Mouse (Mus musculus) olfactory bulb, adult 2 months (tissue): Measurements from ENCODE around the gene Lats1. TPM values are rescaled to one million over a fixed set of nuclear protein-coding genes. Genes with fewer than 3 reads are reported as not detected.

Source experiments
- H3K27ac ChIP-seq: fragments of 200-500 bp; 2 replicates; pipeline ENCODE4 v1.5.1; 2012; ENCODE audit warnings: low read depth, low read length; ENCODE audit not compliant: insufficient read depth
- H3K4me1 ChIP-seq: fragments of 200-500 bp; 2 replicates; pipeline ENCODE4 v1.6.1; 2012; ENCODE audit warnings: low read length; ENCODE audit not compliant: control insufficient read depth, insufficient read depth
- H3K4me3 ChIP-seq: fragments of 200-500 bp; 2 replicates; pipeline ENCODE4 v1.5.1; 2012; ENCODE audit warnings: mild to moderate bottlenecking, low read depth, low read length, moderate library complexity; ENCODE audit not compliant: insufficient read depth
- CTCF ChIP-seq: fragments of 200-500 bp; IDR thresholded peaks from 2 replicates; pipeline ENCODE4 v1.5.1; 2012; ENCODE audit warnings: low read depth, mild to moderate bottlenecking, low read length, moderate library complexity; ENCODE audit not compliant: insufficient read depth
- POLR2A ChIP-seq: fragments of 200-500 bp; IDR thresholded peaks from 2 replicates; pipeline ENCODE4 v1.6.1; 2012; ENCODE audit warnings: mild to moderate bottlenecking, low read depth, low read length, moderate library complexity; ENCODE audit not compliant: insufficient read depth
- WGBS: fragments of 180-500 bp; shearing (Covaris S2); methylation state at CpG from one replicate; pipeline ENCODE4 v1.1.7; 2018; 5-methylcytosine and 5-hydroxymethylcytosine counted together
- polyA plus RNA-seq: library from polyadenylated mRNA; stranded (reverse); fragments of >200 nt; gene quantifications from 2 replicates; pipeline ENCODE4 v1.2.4, GENCODE M21; 2012; ENCODE audit warnings: low replicate concordance; ENCODE audit not compliant: missing spikeins, insufficient read depth, insufficient read length

Lats1 gene
- 70.0 TPM in 1 of 2 replicates, not detected in the other for polyA plus RNA-seq

- H3K4me3 ChIP-seq, result peak within 1 kb of the TSS; percentile 88
- under 1% methylated on average over 65 of the region's 65 CpGs for WGBS
- H3K4me1 ChIP-seq, result peaks cover 8% of the 10 kb centered on the region
- TF ChIP-seq CTCF, result no peak
- peak; percentile 95 for TF ChIP-seq POLR2A
- peak within 1 kb of the TSS; percentile 96 for H3K27ac ChIP-seq
These were observed at the start of gene Lats1, which contains the start of gene Pcmt1 for GRCm38 (mm10) chr10:7680731-7681301. Gene Lats1, plus strand, starts transcription at chr10:7681214. Gene Pcmt1, minus strand, starts transcription at chr10:7681136.

- WGBS, result 93% methylated on average over 12 of the region's 12 CpGs
- H3K4me3 ChIP-seq, result no peak overlapping the region
- H3K27ac ChIP-seq, result no peak overlapping the region
- no peaks in the 10 kb centered on the region for H3K4me1 ChIP-seq
- no peak for TF ChIP-seq POLR2A
- TF ChIP-seq CTCF, result no peak
These were observed 40.6 kb upstream of the Lats1 start for GRCm38 (mm10) chr10:7640366-7640765.

GRCm38 (mm10) chr10:7645911-7646310, 35.1 kb upstream of the Lats1 start:
- Histone ChIP-seq H3K4me3 (no peak overlapping the region), H3K27ac (no peak overlapping the region), H3K4me1 (no peaks in the 10 kb centered on the region)
- 33% methylated on average over 2 of the region's 2 CpGs for WGBS
- TF ChIP-seq POLR2A (no peak), CTCF (no peak)

GRCm38 (mm10) chr10:7649059-7649458, 32.0 kb upstream of the Lats1 start:
- Histone ChIP-seq H3K4me1 (no peaks in the 10 kb centered on the region), H3K27ac (no peak overlapping the region), H3K4me3 (no peak overlapping the region)
- TF ChIP-seq CTCF, result no peak
- TF ChIP-seq POLR2A, result no peak
- 86% methylated on average over 4 of the region's 4 CpGs for WGBS

- H3K27ac ChIP-seq, result no peak overlapping the region
- TF ChIP-seq POLR2A (no peak), CTCF (no peak)
- no peaks in the 10 kb centered on the region for H3K4me1 ChIP-seq
- H3K4me3 ChIP-seq, result no peak overlapping the region
- 97% methylated on average over 2 of the region's 2 CpGs for WGBS
These were observed 30.0 kb upstream of the Lats1 start for GRCm38 (mm10) chr10:7651057-7651456.

- peak overlapping the region; percentile 68; the same call in 1 of the 2 replicates for H3K27ac ChIP-seq
- peak overlapping the region; percentile 96 for H3K4me3 ChIP-seq
- H3K4me1 ChIP-seq, result no peaks in the 10 kb centered on the region
- TF ChIP-seq CTCF (no peak), POLR2A (no peak)
- under 1% methylated on average over 44 of the region's 44 CpGs for WGBS
These were observed 18.4 kb upstream of the Lats1 start for GRCm38 (mm10) chr10:7662471-7663141.

GRCm38 (mm10) chr10:7663159-7664026, 17.6 kb upstream of the Lats1 start:
- Histone ChIP-seq H3K27ac (peak overlapping the region; percentile 94), H3K4me3 (peak overlapping the region; percentile 96), H3K4me1 (no peaks in the 10 kb centered on the region)
- TF ChIP-seq CTCF, result 0 out of 2 replicates have a peak, but pooled peaks have one; percentile 19
- TF ChIP-seq POLR2A, result peak; percentile 95
- WGBS, result under 1% methylated on average over 64 of the region's 64 CpGs

- 56% methylated on average over 6 of the region's 6 CpGs for WGBS
- TF ChIP-seq POLR2A (no peak), CTCF (no peak)
- no peak overlapping the region for H3K4me3 ChIP-seq
- H3K4me1 ChIP-seq, result no peaks in the 10 kb centered on the region
- H3K27ac ChIP-seq, result peak overlapping the region; percentile 94; the same call in 1 of the 2 replicates
These were observed 16.9 kb upstream of the Lats1 start for GRCm38 (mm10) chr10:7664027-7664526.

GRCm38 (mm10) chr10:7664889-7665288, 16.1 kb upstream of the Lats1 start:
- Histone ChIP-seq H3K4me1 (no peaks in the 10 kb centered on the region), H3K4me3 (no peak overlapping the region), H3K27ac (no peak overlapping the region)
- WGBS, result 93% methylated on average over 1 of the region's 1 CpGs
- no peak for TF ChIP-seq CTCF
- TF ChIP-seq POLR2A, result no peak
